Mouse (Mus musculus) kidney, embryonic 14.5 days (tissue): ENCODE measurements at regions not wholly inside any gene's neighbourhood (a gene's known extent, or its start where the extent isn't known, plus 50 kb on each side); places are given as distances from the start of the nearest gene placed in this dataset.

Experiments used
- ATAC-seq: fragments of 200-750 bp; cut with Nextera tagmentation; 2 replicates; pipeline ENCODE4 v1.8.0; 2017; ENCODE audit warnings: moderate number of reproducible peaks, mild to moderate bottlenecking, moderate TSS enrichment, moderate library complexity; ENCODE audit not compliant: low FRiP score, low TSS enrichment
- H3K27ac ChIP-seq: fragments of 300-500 bp; sonication (generic); 2 replicates; pipeline ENCODE4 v1.5.1; 2014; ENCODE audit warnings: low read depth, mild to moderate bottlenecking, low read length, moderate library complexity, mixed read lengths
- H3K27me3 ChIP-seq: fragments of 300-500 bp; sonication (generic); 2 replicates; pipeline ENCODE4 v1.6.1; 2014; ENCODE audit warnings: mild to moderate bottlenecking, low read length; ENCODE audit not compliant: control insufficient read depth, insufficient read depth
- H3K36me3 ChIP-seq: fragments of 300-500 bp; sonication (generic); 2 replicates; pipeline ENCODE4 v1.6.1; 2014; ENCODE audit warnings: low read length, mixed read lengths; ENCODE audit not compliant: control insufficient read depth, insufficient read depth
- H3K4me1 ChIP-seq: fragments of 300-500 bp; sonication (generic); 2 replicates; pipeline ENCODE4 v1.6.1; 2014; ENCODE audit warnings: low read length, mixed read lengths; ENCODE audit not compliant: control insufficient read depth, insufficient read depth
- H3K4me2 ChIP-seq: fragments of 300-500 bp; sonication (generic); replicated peaks from 2 replicates; pipeline ENCODE4 v1.6.1; 2014; ENCODE audit warnings: low read depth, mild to moderate bottlenecking, low read length
- H3K4me3 ChIP-seq: fragments of 300-500 bp; sonication (generic); 2 replicates; pipeline ENCODE4 v1.5.1; 2014; ENCODE audit warnings: mild to moderate bottlenecking, low read length
- H3K9ac ChIP-seq: fragments of 300-500 bp; sonication (generic); 2 replicates; pipeline ENCODE4 v1.6.1; 2014; ENCODE audit warnings: low read depth, mild to moderate bottlenecking, low read length, moderate library complexity
- H3K9me3 ChIP-seq: fragments of 300-500 bp; sonication (generic); 2 replicates; pipeline ENCODE4 v1.6.1; 2016; ENCODE audit warnings: low read length; ENCODE audit not compliant: control insufficient read depth
- WGBS: fragments of 180-500 bp; shearing (Covaris S2); extraction: QIAGEN DNeasy Blood & Tissue Kit; methylation state at CpG from one replicate; pipeline ENCODE4 v1.1.7; 2014; 5-methylcytosine and 5-hydroxymethylcytosine counted together

- Histone ChIP-seq H3K4me1 (no peaks in the 10 kb centered on the region), H3K4me3 (no peak overlapping the region), H3K27ac (no peak overlapping the region), H3K27me3 (no peaks in the 10 kb centered on the region), H3K9ac (no peak overlapping the region), H3K4me2 (no peak overlapping the region), H3K9me3 (no peaks in the 10 kb centered on the region), H3K36me3 (no peaks in the 10 kb centered on the region)
- no peak for ATAC-seq
- 74% methylated on average over 11 of the region's 11 CpGs for WGBS
These were observed 120.6 kb upstream of the Ajap1 start for GRCm38 (mm10) chr4:153603056-153603840.

DNA sequence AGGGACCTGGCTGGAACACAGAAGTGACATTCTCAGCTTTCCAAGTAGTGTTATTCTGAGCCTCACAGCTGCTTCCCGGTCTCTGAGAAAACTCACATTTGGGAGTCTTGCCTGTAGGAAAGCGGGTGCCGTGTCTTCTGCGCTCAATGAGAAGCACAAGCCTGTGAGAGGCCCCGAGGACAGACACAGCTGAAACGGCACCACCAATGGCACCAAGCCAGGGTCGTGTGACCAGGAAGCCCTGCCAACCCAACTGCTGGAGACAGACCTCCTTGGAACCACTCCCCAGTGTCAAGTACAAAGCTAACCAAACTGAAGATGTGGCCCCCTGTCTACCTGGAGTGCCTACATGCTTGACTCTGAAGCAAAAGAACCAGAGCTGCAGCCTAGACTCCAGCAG lies 121.3 kb upstream of the Ajap1 start:
- no peak overlapping the region for H3K4me3 ChIP-seq
- ATAC-seq, result no peak
- no peak overlapping the region for H3K4me2 ChIP-seq
- no peaks in the 10 kb centered on the region for H3K4me1 ChIP-seq
- no peaks in the 10 kb centered on the region for H3K9me3 ChIP-seq
- no peak overlapping the region for H3K27ac ChIP-seq
- H3K9ac ChIP-seq, result no peak overlapping the region
- 90% methylated on average over 7 of the region's 7 CpGs for WGBS
- no peaks in the 10 kb centered on the region for H3K27me3 ChIP-seq
- no peaks in the 10 kb centered on the region for H3K36me3 ChIP-seq

DNA sequence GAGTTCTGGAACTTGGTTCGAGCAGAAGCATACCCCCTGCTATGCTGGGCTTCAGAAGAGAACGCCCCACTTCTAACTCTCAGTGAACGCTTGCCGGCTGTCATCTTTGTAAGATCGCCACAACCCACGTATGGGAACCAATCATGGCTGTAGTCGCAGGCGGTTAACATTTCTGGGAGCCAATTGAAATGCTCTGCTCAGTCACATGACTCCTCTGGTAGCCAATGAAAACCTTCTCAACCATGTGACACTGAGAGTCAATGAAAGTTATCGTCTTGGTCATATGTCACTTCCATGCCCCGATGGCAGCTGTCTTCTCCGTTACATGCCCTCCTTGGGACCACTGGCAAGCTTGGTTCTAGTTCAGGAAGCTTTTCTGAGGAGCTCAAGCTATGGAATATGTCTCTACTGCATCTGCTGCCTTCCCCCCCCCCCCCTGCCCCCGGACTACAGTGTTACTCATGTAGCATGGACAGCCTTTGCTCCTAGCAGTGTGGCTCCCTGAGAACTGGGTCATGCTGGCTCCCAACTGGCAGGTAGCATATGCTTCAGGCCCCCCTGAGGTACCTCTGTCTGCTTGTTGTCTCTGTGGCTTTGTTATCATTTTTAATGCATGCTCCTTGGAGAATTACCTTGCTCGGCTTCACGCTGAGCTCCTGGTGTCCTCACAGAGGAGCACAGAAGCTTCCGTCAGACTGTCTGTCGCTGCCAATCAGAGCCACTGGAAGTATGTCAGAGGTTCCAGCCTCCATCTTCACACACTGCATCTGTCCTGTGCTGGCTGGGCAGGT lies 122.3 kb upstream of the Ajap1 start:
- H3K4me2 ChIP-seq, result no peak overlapping the region
- no peaks in the 10 kb centered on the region for H3K27me3 ChIP-seq
- no peak overlapping the region for H3K4me3 ChIP-seq
- H3K27ac ChIP-seq, result no peak overlapping the region
- no peaks in the 10 kb centered on the region for H3K9me3 ChIP-seq
- WGBS, result 91% methylated on average over 16 of the region's 16 CpGs
- no peaks in the 10 kb centered on the region for H3K4me1 ChIP-seq
- H3K36me3 ChIP-seq, result no peaks in the 10 kb centered on the region
- no peak overlapping the region for H3K9ac ChIP-seq
- ATAC-seq, result no peak

DNA sequence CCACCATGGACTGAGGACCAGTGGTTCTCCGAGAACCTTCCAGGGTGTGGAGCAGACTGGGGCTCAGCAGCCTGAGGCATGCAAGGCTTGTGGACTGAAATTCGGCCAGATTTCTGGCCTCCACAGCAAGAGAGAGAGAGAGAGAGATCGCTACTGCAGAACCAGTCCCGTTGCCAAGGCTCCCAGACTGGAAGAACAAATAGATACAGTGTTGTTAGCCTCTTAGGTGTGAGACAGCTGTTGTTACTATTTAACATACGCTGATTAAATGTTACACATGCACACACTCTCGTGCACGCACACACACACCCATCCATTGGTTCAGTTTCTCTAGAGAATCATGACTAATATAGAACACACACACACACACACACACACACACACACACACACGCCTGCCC lies 133.4 kb upstream of the Ajap1 start:
- Histone ChIP-seq H3K27ac (no peak overlapping the region), H3K4me2 (no peak overlapping the region), H3K27me3 (no peaks in the 10 kb centered on the region), H3K9me3 (peaks cover 4% of the 10 kb centered on the region; the same call in 1 of the 2 replicates), H3K9ac (no peak overlapping the region), H3K36me3 (no peaks in the 10 kb centered on the region), H3K4me1 (no peaks in the 10 kb centered on the region), H3K4me3 (no peak overlapping the region)
- no peak for ATAC-seq
- 82% methylated on average over 8 of the region's 8 CpGs for WGBS

GRCm38 (mm10) chr4:153616938-153617337 lies 134.3 kb upstream of the Ajap1 start:
- H3K36me3 ChIP-seq, result no peaks in the 10 kb centered on the region

GRCm38 (mm10) chr4:153620871-153621270 lies 138.3 kb upstream of the Ajap1 start:
- no peak overlapping the region for H3K27ac ChIP-seq
- H3K27me3 ChIP-seq, result no peaks in the 10 kb centered on the region
- no peaks in the 10 kb centered on the region for H3K9me3 ChIP-seq
- H3K4me3 ChIP-seq, result no peak overlapping the region
- H3K4me1 ChIP-seq, result no peaks in the 10 kb centered on the region
- no peaks in the 10 kb centered on the region for H3K36me3 ChIP-seq
- no peak for ATAC-seq
- 83% methylated on average over 5 of the region's 5 CpGs for WGBS
- no peak overlapping the region for H3K4me2 ChIP-seq
- no peak overlapping the region for H3K9ac ChIP-seq

More at GRCm38 (mm10) chr4:153616938-153617337, 134.3 kb upstream of the Ajap1 start:
- no peaks in the 10 kb centered on the region for H3K4me1 ChIP-seq
- 90% methylated on average over 6 of the region's 6 CpGs for WGBS
- H3K9me3 ChIP-seq, result no peaks in the 10 kb centered on the region
- ATAC-seq, result no peak
- no peak overlapping the region for H3K9ac ChIP-seq
- no peak overlapping the region for H3K4me3 ChIP-seq
- no peaks in the 10 kb centered on the region for H3K27me3 ChIP-seq
- H3K27ac ChIP-seq, result no peak overlapping the region
- no peak overlapping the region for H3K4me2 ChIP-seq

GRCm38 (mm10) chr4:153631161-153631560 lies 148.6 kb upstream of the Ajap1 start:
- no peak for ATAC-seq
- Histone ChIP-seq H3K4me1 (no peaks in the 10 kb centered on the region), H3K9me3 (0 out of 2 replicates have a peak, but pooled peaks cover 4% of the 10 kb centered on the region), H3K27me3 (no peaks in the 10 kb centered on the region; the same call in 1 of the 2 replicates), H3K27ac (no peak overlapping the region), H3K36me3 (no peaks in the 10 kb centered on the region), H3K4me3 (no peak overlapping the region), H3K4me2 (no peak overlapping the region), H3K9ac (no peak overlapping the region)
- WGBS, result 75% methylated on average over 7 of the region's 7 CpGs

DNA sequence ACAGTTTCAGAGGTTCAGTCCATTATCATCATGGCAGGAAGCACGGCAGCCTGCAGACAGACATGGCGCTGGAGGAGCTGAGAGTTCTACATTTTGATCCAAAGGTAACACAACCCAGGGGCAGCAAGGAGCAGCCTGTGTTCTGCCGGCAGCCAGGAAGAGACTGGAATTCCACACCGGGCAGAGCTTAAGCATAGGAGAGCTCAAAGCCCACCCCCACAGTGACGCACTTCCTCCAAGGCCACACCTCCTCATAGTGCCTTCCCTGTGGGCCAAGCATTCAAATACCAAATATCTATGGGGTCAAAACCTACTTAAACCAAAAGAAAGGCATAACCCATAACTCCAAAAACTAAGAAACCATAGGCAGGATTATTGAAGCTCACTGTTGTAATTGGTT lies 149.4 kb upstream of the Ajap1 start:
- no peak overlapping the region for H3K9ac ChIP-seq
- WGBS, result 92% methylated on average over 5 of the region's 5 CpGs

DNA sequence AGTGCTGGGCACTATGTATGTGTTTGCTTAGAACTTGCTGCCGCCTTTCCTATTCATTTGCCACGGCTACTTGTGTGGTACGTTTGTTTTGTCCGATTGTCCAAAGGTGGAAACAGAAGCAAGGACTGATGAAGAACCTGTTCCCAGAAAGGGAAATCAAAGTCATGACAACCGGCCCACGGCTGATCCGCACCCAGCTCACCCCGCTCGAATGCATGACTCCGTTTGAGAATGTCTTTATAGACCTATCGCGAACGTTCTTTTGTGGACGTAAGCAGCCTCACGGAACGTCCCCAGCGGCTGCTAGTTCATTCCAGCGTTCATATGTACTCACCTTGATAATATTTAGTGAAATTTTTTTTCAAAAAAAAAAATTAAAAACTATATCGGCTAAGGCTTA lies 149.9 kb upstream of the Ajap1 start:
- Histone ChIP-seq H3K9ac (no peak overlapping the region), H3K4me3 (no peak overlapping the region), H3K36me3 (no peaks in the 10 kb centered on the region), H3K9me3 (0 out of 2 replicates have a peak, but pooled peaks cover 4% of the 10 kb centered on the region), H3K4me1 (no peaks in the 10 kb centered on the region), H3K27ac (no peak overlapping the region), H3K27me3 (no peaks in the 10 kb centered on the region; the same call in 1 of the 2 replicates), H3K4me2 (no peak overlapping the region)
- WGBS, result 89% methylated on average over 19 of the region's 19 CpGs
- ATAC-seq, result no peak

More for the DNA sequence above, 149.4 kb upstream of the Ajap1 start:
- no peak overlapping the region for H3K27ac ChIP-seq
- no peaks in the 10 kb centered on the region for H3K36me3 ChIP-seq
- no peaks in the 10 kb centered on the region for H3K4me1 ChIP-seq
- H3K27me3 ChIP-seq, result no peaks in the 10 kb centered on the region; the same call in 1 of the 2 replicates
- H3K4me3 ChIP-seq, result no peak overlapping the region
- 0 out of 2 replicates have a peak, but pooled peaks cover 4% of the 10 kb centered on the region for H3K9me3 ChIP-seq
- no peak for ATAC-seq
- no peak overlapping the region for H3K4me2 ChIP-seq
